Comparison of ENCODE assay signal across 8 mouse cellular contexts in genomic region chr17:84956931-84957486, GRCm38 (mm10). TPM values are rescaled to one million over a fixed set of nuclear protein-coding genes. Genes with fewer than 3 reads are reported as not detected.
A peak's percentile ranks its signal among the peaks of the same experiment; 100 is the strongest.
DNase-seq lines count a peak whose midpoint lies in the region; ATAC-seq lines count a peak whose summit lies in the region.

No protein-coding gene starts in this region.

- H3K4me3 ChIP-seq in midbrain, embryonic 10.5 days, result peak overlapping the region; percentile 94

- peaks cover 1% of the 10 kb centered on the region; the same call in 1 of the 2 replicates for H3K36me3 ChIP-seq in midbrain, embryonic 10.5 days

- intact Hi-C loops in left cerebral cortex, postnatal 36 days (cut with DNase I), result loop anchor here (5.0 kb wide), 1 partner anchor 80 kb away; no protein-coding TSS in a partner anchor

- no peaks in the 10 kb centered on the region for H3K9me3 ChIP-seq in midbrain, embryonic 10.5 days (replicated peaks)

- peaks cover 27% of the 10 kb centered on the region for H3K4me1 ChIP-seq in midbrain, embryonic 10.5 days

- WGBS in midbrain, embryonic 10.5 days, result under 1% methylated on average over 24 of the region's 24 CpGs

- peak; percentile 69 to 75 for DNase-seq in adrenal gland, adult 18-20 months (ENCODE audit: low spot score in 2 of 2)
- peak; percentile 91 for DNase-seq in gastrocnemius, adult 18-20 months (ENCODE audit: low spot score)
- DNase-seq in hindlimb bud, embryonic 11.5 days (ENCODE audit: extremely low spot score, low read depth, low spot score), result peak; percentile 95
- peak; percentile 91 to 92 for DNase-seq in left cerebral cortex, postnatal 36 days (ENCODE audit: low spot score in 2 of 2)
- peak; percentile 92 for DNase-seq in midbrain, embryonic 10.5 days (ENCODE audit: low spot score)
- peak; percentile 87 to 92 for DNase-seq in right cerebral cortex, postnatal 36 days (ENCODE audit: low spot score in 2 of 2)
- DNase-seq in urinary bladder, postnatal 4 days (ENCODE audit: low spot score in 2 of 2), result peak; percentile 84 to 88

- peak; percentile 68 for ATAC-seq in common myeloid progenitor, adult 5-6 weeks (replicated peaks; ENCODE audit: low read depth, poor library complexity, severe bottlenecking)

- H3K27ac ChIP-seq in midbrain, embryonic 10.5 days (replicated peaks), result peak overlapping the region; percentile 92

- H3K27me3 ChIP-seq in midbrain, embryonic 10.5 days (ENCODE audit: low read depth, poor library complexity, severe bottlenecking), result no peaks in the 10 kb centered on the region

RNA-seq across cellular contexts. Expression of gene Ppm1b, which starts 0.5 kb away (rescaled TPM):
- 100 to 1,000 TPM; 114 to 143 TPM for total RNA-seq in adrenal gland, adult 18-20 months (2021)
- total RNA-seq in common myeloid progenitor, adult 5-6 weeks (2017), result 57.1 and 62.8 TPM in 2 replicates
- 100 to 1,000 TPM; 168 to 210 TPM for total RNA-seq in gastrocnemius, adult 18-20 months (2021)
- total RNA-seq in left cerebral cortex, postnatal 36 days (2021), result 100 to 1,000 TPM; 146 to 152 TPM
- 58.0 and 67.2 TPM in 2 replicates for polyA plus RNA-seq in midbrain, embryonic 10.5 days (2016; fragmentation: Nextera tagmentation; extraction: Ambion mirVana)

Comparison
In these comparisons a context has a peak if more than half of its experiments do, and no peak if none do; other contexts are left out.
1. Peak in every context shown above with its lines: DNase-seq, ATAC-seq, H3K4me3 ChIP-seq and H3K27ac ChIP-seq.